Mouse (Mus musculus) inflammation-experienced regulatory T-cells, adult 6 months (primary cell): Measurements from ENCODE around the gene Fbxo39. TPM values are rescaled to one million over a fixed set of nuclear protein-coding genes. Genes with fewer than 3 reads are reported as not detected.
"Not testable (repeated sequence)": the region's sequence is repeated elsewhere in the genome, so short reads cannot be mapped to it uniquely, and the experiment has no call there.

Source experiments
- ATAC-seq: one replicate; pipeline ENCODE4 v1.8.0; 2017
- polyA plus RNA-seq, 3 experiments: library from polyadenylated mRNA; unstranded; fragments of 100-300 nt; shearing (Covaris generic); gene quantifications; one replicate each; pipeline ENCODE4 v1.2.1; 2017

Fbxo39 gene
- polyA plus RNA-seq, 3 experiments from 2014 or later: not detected

- no peak for ATAC-seq
Observed at GRCm38 (mm10) chr11:72311355-72312001, 2.8 kb upstream of the Fbxo39 start.

- ATAC-seq: no peak
Observed at GRCm38 (mm10) chr11:72318026-72318425, 3.8 kb downstream of the Fbxo39 start.

- no peak for ATAC-seq
Observed at GRCm38 (mm10) chr11:72324431-72324830, 10.2 kb downstream of the Fbxo39 start.

- ATAC-seq: no peak
Observed at GRCm38 (mm10) chr11:72325701-72326100, 11.5 kb downstream of the Fbxo39 start.

GRCm38 (mm10) chr11:72332951-72333667, 18.9 kb downstream of the Fbxo39 start:
- no peak for ATAC-seq

GRCm38 (mm10) chr11:72334653-72335052, 20.4 kb downstream of the Fbxo39 start:
- ATAC-seq: no peak

GRCm38 (mm10) chr11:72336726-72337125, 22.5 kb downstream of the Fbxo39 start:
- ATAC-seq: no peak

- ATAC-seq: no peak
Observed at GRCm38 (mm10) chr11:72338437-72338871, 24.2 kb downstream of the Fbxo39 start.

GRCm38 (mm10) chr11:72339716-72340115, 25.5 kb downstream of the Fbxo39 start:
- no peak for ATAC-seq

GRCm38 (mm10) chr11:72342549-72343237, 28.4 kb downstream of the Fbxo39 start:
- no peak for ATAC-seq

- not testable (repeated sequence) for ATAC-seq
Observed at GRCm38 (mm10) chr11:72343238-72343625, 29.0 kb downstream of the Fbxo39 start.

GRCm38 (mm10) chr11:72343904-72344303, 29.7 kb downstream of the Fbxo39 start:
- no peak for ATAC-seq

GRCm38 (mm10) chr11:72344486-72344885, 30.2 kb downstream of the Fbxo39 start:
- no peak for ATAC-seq

- ATAC-seq: no peak
Observed at GRCm38 (mm10) chr11:72348563-72348962, 34.3 kb downstream of the Fbxo39 start.

GRCm38 (mm10) chr11:72349016-72349415, 34.8 kb downstream of the Fbxo39 start:
- no peak for ATAC-seq

GRCm38 (mm10) chr11:72349652-72350051, 35.4 kb downstream of the Fbxo39 start:
- ATAC-seq: no peak

GRCm38 (mm10) chr11:72352272-72352671, 38.0 kb downstream of the Fbxo39 start:
- ATAC-seq: no peak

- ATAC-seq: no peak
Observed at GRCm38 (mm10) chr11:72353186-72353585, 38.9 kb downstream of the Fbxo39 start.

- no peak for ATAC-seq
Observed at GRCm38 (mm10) chr11:72354971-72355728, 40.9 kb downstream of the Fbxo39 start.

GRCm38 (mm10) chr11:72361385-72362346, 47.4 kb downstream of the Fbxo39 start:
- no peak for ATAC-seq

GRCm38 (mm10) chr11:72362347-72362741, 48.1 kb downstream of the Fbxo39 start, which contains the start of gene Tekt1:
TSS of gene Tekt1 (minus strand) at chr11:72362442.
- no peak for ATAC-seq
